Mouse (Mus musculus): Measurements from ENCODE around the gene Chst8. TPM values are rescaled to one million over a fixed set of nuclear protein-coding genes. Genes with fewer than 3 reads are reported as not detected.

Chst8 gene
- polyA plus RNA-seq, 1 experiment from 2014 or later = 9.7 TPM

DNA sequence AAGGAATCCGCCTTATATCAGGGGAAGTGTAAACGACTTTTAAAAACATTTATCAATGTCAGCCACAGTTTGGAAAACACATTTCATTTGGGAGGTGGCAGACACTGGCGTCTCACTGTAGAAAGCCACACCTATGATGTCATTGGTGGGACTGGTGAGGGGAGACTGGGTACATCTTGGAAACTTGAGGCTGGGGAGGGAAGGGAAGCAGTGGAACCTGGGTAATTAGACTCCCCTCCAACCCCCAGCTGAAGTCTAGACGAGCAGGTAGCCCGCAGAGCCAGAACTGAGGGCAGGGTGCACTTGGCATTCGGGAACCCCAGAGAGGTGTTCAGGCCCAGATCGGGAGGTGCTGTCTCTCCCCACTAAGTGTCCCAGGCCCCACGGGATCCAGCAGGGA lies 90.4 kb downstream of the Chst8 start:
- Histone ChIP-seq H3K9me3 (replicated peaks) (peaks cover 6% of the 10 kb centered on the region; the same call in 1 of the 2 replicates), H3K4me3 (no peak overlapping the region), H3K4me1 (peaks cover 35% of the 10 kb centered on the region), H3K36me3 (ENCODE audit: poor library complexity, severe bottlenecking) (no peaks in the 10 kb centered on the region), H3K27me3 (no peaks in the 10 kb centered on the region), H3K4me2 (no peak overlapping the region), H3K9ac (peak overlapping the region; percentile 27; the same call in 1 of the 2 replicates), H3K27ac (peak overlapping the region; percentile 31; the same call in 1 of the 2 replicates)
- no peak for ATAC-seq
- WGBS = 41% methylated on average over 8 of the region's 8 CpGs

DNA sequence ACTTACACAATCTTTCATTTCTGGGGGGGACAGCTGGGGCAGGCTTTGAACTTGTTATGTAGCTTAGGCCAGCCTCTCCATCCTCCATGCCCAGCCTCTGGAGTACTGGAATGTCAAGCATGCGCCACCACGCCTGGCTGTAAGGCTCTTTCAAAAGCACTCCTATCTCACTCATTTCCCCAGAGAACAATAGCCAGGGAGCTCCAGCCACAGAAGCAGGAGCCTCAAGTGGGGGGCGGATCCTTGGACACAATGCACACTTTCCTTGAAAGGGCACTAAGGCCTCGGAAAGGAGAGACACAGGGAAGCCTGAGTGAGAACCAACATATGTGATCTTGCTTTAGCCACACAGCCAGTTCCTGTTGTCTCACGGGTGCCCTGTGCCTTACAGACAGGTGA lies 90.9 kb downstream of the Chst8 start:
- no peak for ATAC-seq
- Histone ChIP-seq H3K27me3 (no peaks in the 10 kb centered on the region), H3K9me3 (replicated peaks) (0 out of 2 replicates have a peak, but pooled peaks cover under 1% of the 10 kb centered on the region), H3K4me1 (peaks cover 40% of the 10 kb centered on the region), H3K4me2 (no peak overlapping the region), H3K36me3 (ENCODE audit: poor library complexity, severe bottlenecking) (no peaks in the 10 kb centered on the region), H3K9ac (no peak overlapping the region), H3K27ac (peak overlapping the region; percentile 15; the same call in 1 of the 2 replicates), H3K4me3 (no peak overlapping the region)
- WGBS = 4% methylated on average over 5 of the region's 5 CpGs

DNA sequence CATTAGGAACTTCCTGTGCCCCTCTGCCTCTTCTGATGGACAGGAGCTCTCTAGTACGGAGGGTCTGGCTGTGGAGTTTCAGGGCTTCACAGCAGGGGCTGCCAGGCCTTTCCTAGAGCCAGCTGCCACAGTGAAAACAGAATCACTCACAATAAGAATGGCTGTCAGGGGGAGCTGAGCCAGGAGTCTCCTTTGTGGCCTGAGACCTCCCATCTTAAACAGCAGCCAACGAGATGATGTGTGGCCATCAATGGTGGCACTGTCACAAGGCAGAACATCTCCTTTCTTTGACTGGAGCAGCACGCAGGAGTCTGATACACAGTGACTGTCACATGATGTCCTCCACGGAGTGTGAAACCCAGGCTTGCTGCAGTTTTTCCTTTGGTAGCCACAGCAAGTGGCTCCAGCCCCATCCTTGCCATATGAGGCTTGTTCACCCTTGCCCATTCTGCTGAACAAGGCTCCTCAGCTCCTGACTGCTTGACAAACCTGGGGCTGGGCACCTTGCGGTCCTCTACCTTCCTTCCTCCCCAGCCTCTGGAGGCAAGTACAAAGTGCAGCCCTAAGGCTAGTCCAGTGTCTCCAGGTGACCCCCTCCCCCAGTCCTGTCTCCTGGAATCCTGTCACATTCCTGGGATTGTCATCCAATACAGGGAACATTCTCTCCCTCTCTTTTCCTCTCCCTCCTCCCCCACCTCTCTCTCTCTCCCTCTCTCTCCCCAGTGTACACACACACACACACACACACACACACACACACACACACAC lies 91.4 kb downstream of the Chst8 start:
- no peak overlapping the region for H3K4me2 ChIP-seq
- 0 out of 2 replicates have a peak overlapping the region, but pooled peaks have one; percentile 2 for H3K9ac ChIP-seq
- no peaks in the 10 kb centered on the region for H3K9me3 ChIP-seq (replicated peaks)
- H3K4me3 ChIP-seq = no peak overlapping the region
- H3K27me3 ChIP-seq = no peaks in the 10 kb centered on the region
- no peak for ATAC-seq
- peak overlapping the region; percentile 15 for H3K27ac ChIP-seq
- peaks cover 40% of the 10 kb centered on the region for H3K4me1 ChIP-seq
- WGBS = 34% methylated on average over 5 of the region's 5 CpGs
- H3K36me3 ChIP-seq (ENCODE audit: poor library complexity, severe bottlenecking) = no peaks in the 10 kb centered on the region

DNA sequence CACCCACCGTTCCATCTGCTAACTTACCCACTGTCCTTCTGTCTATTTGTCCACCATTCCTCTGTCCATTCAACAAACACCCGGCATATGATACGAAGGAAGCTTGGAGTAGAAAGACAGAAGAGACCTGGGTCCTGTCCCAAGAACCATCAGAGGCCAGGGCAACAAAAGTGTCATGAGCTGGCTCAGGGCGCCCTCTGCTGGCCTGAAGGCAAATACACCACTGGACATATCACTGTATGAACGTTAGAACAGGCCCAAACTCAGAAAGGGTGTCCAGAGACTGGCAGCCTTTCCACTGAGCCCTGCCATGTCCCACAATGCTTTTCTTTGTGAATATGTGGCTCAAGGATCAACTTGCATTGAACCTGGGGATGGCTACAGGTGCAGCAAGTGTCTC lies 92.9 kb downstream of the Chst8 start:
- no peak overlapping the region for H3K9ac ChIP-seq
- 40% methylated on average over 5 of the region's 5 CpGs for WGBS
- no peak overlapping the region for H3K4me3 ChIP-seq
- H3K4me2 ChIP-seq = no peak overlapping the region
- H3K9me3 ChIP-seq (replicated peaks) = no peaks in the 10 kb centered on the region
- 0 out of 2 replicates have a peak, but pooled peaks have one; percentile 14 for ATAC-seq
- H3K4me1 ChIP-seq = peaks cover 45% of the 10 kb centered on the region
- no peaks in the 10 kb centered on the region for H3K27me3 ChIP-seq
- H3K36me3 ChIP-seq (ENCODE audit: poor library complexity, severe bottlenecking) = no peaks in the 10 kb centered on the region
- no peak overlapping the region for H3K27ac ChIP-seq

DNA sequence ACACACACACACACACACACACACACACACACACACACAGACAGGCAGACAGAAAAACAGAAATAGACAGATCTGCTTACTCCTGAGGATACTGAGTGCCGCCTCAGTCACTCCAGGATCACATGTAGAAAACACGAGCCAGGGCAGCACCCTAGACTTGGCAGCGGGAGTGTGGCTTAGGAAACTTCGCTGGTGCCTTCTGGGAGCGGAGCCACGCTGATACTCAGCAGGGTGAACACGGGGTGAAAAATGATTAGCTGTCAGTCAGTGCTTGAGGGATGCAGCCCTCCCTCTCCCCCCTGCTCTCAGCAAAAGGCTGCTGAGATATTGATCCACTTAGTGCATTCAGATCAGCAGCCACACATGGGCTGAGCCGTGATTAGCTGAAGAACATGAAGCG lies 93.9 kb downstream of the Chst8 start:
- 62% methylated on average over 9 of the region's 9 CpGs for WGBS
- no peaks in the 10 kb centered on the region for H3K27me3 ChIP-seq
- H3K36me3 ChIP-seq (ENCODE audit: poor library complexity, severe bottlenecking) = no peaks in the 10 kb centered on the region
- no peak overlapping the region for H3K4me3 ChIP-seq
- no peak overlapping the region for H3K4me2 ChIP-seq
- ATAC-seq = 0 out of 2 replicates have a peak, but pooled peaks have one; percentile 13
- H3K9me3 ChIP-seq (replicated peaks) = no peaks in the 10 kb centered on the region
- no peak overlapping the region for H3K27ac ChIP-seq
- H3K4me1 ChIP-seq = peaks cover 46% of the 10 kb centered on the region
- no peak overlapping the region for H3K9ac ChIP-seq

DNA sequence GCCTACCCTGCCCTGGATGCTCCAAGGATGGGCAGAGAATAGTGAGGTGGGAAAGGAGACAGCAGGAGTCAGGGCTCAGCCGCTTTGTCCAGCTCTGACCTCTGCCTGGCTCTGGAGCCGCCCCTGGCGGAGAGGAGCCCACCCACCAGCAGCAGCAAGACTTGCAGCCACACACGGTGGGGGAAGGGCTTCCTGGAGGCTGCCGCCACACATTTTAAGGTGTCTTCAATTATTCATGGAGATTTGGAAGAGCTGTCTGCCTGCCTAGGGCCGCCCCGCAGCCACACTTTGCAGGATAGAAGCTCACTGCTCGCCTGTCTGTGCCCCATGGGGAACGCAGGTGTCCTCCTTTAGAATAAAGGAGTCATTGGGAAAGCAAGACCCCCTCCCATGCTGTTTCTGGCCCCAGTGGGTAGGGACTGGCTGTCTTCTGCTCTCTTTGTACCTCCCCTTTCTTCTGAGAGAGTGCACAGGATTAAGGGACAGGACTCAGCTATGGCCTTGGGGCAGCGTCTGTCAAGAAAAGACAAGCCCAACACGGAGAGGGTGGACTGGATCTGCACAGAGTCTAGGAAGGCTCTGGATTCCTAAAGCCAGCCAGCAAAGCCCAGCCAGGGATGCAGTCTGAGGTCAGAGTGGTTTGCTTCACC lies 95.2 kb downstream of the Chst8 start:
- Histone ChIP-seq H3K36me3 (ENCODE audit: poor library complexity, severe bottlenecking) (no peaks in the 10 kb centered on the region), H3K9me3 (replicated peaks) (no peaks in the 10 kb centered on the region), H3K27me3 (no peaks in the 10 kb centered on the region), H3K27ac (no peak overlapping the region), H3K4me2 (no peak overlapping the region), H3K4me1 (peaks cover 41% of the 10 kb centered on the region), H3K4me3 (no peak overlapping the region), H3K9ac (no peak overlapping the region)
- 3% methylated on average over 11 of the region's 11 CpGs for WGBS
- 0 out of 2 replicates have a peak, but pooled peaks have one; percentile 46 for ATAC-seq

DNA sequence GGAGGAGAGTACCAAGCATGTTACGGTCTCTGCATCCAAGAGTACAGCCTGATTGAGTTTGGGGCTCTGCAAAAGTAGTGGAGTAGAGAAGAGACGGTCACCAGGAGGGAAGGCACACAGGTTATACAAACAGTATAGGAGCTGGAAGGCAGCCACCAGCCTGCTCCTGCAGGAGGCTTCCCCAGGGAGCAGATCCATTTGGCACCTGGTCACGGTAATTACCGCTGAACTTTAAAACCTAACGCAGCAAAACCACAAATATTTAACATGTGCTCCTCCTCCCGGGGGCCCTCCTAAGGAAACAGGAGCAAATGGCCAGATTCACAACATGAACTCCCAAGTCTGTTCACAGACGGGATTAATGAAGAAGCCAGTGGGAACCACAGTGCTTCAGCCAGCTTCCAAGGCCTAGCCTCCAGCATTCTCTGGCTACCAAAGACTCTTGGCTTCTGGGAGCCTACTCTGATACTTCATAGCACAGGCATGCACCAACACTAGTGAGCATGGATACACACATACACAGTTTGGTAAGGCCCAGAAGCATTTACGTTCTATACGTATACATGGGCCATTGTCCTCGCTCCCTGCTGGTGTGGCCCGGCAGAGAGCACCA lies 97.6 kb downstream of the Chst8 start:
- H3K27ac ChIP-seq = no peak overlapping the region
- H3K4me2 ChIP-seq = no peak overlapping the region
- no peak overlapping the region for H3K9ac ChIP-seq
- H3K9me3 ChIP-seq (replicated peaks) = no peaks in the 10 kb centered on the region
- H3K4me3 ChIP-seq = no peak overlapping the region
- 69% methylated on average over 11 of the region's 11 CpGs for WGBS
- H3K36me3 ChIP-seq (ENCODE audit: poor library complexity, severe bottlenecking) = no peaks in the 10 kb centered on the region
- no peak for ATAC-seq
- peaks cover 24% of the 10 kb centered on the region for H3K4me1 ChIP-seq
- H3K27me3 ChIP-seq = no peaks in the 10 kb centered on the region

DNA sequence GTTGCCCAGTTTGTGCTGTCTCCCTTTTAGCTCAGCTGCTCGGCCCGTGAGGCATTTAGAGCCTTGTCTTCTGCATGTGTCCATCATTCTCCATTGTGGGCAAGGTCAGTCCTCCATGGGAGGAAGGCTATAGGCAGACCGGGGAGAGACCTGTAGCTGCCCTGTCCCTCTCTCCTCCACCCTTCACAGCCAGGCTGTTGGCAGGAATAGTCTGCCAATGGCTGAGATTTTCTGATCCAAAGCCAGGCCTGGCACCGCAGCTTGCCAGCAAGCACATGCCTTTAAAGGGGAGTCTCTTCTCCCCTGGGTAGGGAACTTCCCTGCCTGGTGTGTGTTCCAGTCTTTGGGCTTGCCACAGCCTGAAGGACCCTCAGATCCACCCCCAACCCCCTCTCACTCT lies 103.4 kb downstream of the Chst8 start:
- Histone ChIP-seq H3K27ac (no peak overlapping the region), H3K4me1 (peaks cover 9% of the 10 kb centered on the region; the same call in 1 of the 2 replicates), H3K9ac (no peak overlapping the region), H3K4me3 (no peak overlapping the region), H3K9me3 (replicated peaks) (no peaks in the 10 kb centered on the region), H3K27me3 (no peaks in the 10 kb centered on the region), H3K4me2 (no peak overlapping the region), H3K36me3 (ENCODE audit: poor library complexity, severe bottlenecking) (no peaks in the 10 kb centered on the region)
- WGBS = 70% methylated on average over 4 of the region's 4 CpGs
- no peak for ATAC-seq

DNA sequence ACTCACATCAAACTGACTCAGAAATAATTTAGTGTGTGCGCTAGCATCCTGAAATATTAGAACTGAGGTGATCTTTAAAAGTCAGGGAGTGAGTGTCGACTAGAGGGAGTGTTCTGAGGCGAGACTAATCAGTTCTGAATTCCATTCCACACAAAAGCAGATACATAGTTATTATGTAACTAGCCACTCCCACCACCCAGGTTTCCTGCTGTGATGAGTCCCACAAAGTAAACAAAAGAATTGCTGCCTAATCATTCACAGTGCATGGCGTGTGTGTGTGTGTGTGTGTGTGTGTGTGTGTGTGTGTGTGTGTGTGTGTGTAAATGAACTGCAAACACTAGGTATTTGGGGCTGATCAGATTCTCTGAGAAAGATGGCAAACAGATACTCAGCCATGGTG lies 108.1 kb downstream of the Chst8 start:
- H3K4me3 ChIP-seq = no peak overlapping the region
- H3K9ac ChIP-seq = no peak overlapping the region
- H3K9me3 ChIP-seq (replicated peaks) = no peaks in the 10 kb centered on the region
- H3K4me1 ChIP-seq = peaks cover 9% of the 10 kb centered on the region; the same call in 1 of the 2 replicates
- ATAC-seq = no peak
- 0 out of 2 replicates have a peak, but pooled peaks cover 4% of the 10 kb centered on the region for H3K27me3 ChIP-seq
- no peaks in the 10 kb centered on the region for H3K36me3 ChIP-seq (ENCODE audit: poor library complexity, severe bottlenecking)
- no peak overlapping the region for H3K4me2 ChIP-seq
- H3K27ac ChIP-seq = no peak overlapping the region
- 27% methylated on average over 4 of the region's 4 CpGs for WGBS

DNA sequence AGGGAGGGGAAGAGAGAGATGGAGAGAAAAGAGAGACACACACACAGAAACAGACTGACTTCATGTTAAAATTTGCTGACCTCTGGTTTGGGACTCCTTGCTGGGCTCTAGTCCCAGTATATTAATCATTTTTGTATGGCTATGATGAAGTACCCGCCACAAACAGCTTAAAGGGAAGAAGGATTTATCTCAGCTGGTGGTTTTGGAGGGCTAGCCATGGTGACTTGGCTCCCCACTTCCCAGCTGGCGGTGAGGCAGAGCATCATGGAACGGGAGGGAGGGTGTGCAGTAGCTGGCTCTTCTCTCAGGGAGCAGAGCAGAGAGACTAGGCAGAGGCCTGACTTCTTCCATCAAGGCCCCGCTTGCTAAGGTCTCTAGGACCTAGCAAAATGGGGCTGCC lies 109.1 kb downstream of the Chst8 start:
- no peak for ATAC-seq
- Histone ChIP-seq H3K4me1 (peaks cover 9% of the 10 kb centered on the region; the same call in 1 of the 2 replicates), H3K4me2 (no peak overlapping the region), H3K9ac (no peak overlapping the region), H3K36me3 (ENCODE audit: poor library complexity, severe bottlenecking) (no peaks in the 10 kb centered on the region), H3K9me3 (replicated peaks) (no peaks in the 10 kb centered on the region), H3K27me3 (0 out of 2 replicates have a peak, but pooled peaks cover 4% of the 10 kb centered on the region), H3K4me3 (no peak overlapping the region), H3K27ac (no peak overlapping the region)
- WGBS = 56% methylated on average over 4 of the region's 4 CpGs

DNA sequence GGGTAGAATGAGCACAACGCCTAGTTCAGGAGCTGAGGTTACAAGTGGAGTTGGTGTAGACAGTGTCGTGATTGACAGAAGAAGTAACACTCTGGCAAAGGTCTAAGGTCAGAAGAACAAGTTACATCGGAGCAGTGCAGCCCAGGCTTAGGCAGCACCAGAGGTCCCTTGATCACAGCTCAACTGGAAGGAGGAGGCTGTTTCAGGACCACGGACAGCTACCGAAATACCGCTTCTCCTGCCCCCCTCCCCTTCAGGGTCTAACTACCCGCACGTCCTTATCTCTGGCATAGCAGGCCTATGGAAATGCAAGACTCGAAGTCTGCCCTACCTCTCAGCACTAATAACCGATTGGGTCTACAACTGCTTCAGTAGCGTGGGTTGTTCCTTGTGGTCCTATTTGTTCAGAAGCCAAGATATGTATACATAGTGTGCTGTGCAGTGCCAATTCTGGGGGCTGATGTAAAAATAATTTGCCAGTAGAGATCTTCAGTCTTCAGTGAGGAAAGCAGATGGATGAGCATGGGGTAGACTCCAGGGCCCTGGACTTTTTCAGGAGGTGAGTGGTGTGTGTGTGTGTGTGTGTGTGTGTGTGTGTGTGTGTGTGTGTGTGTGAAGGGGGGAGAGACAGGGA lies 109.7 kb downstream of the Chst8 start:
- no peaks in the 10 kb centered on the region for H3K36me3 ChIP-seq (ENCODE audit: poor library complexity, severe bottlenecking)
- no peak for ATAC-seq
- peaks cover 9% of the 10 kb centered on the region; the same call in 1 of the 2 replicates for H3K4me1 ChIP-seq
- H3K4me3 ChIP-seq = no peak overlapping the region
- H3K27ac ChIP-seq = no peak overlapping the region
- H3K9ac ChIP-seq = no peak overlapping the region
- H3K4me2 ChIP-seq = no peak overlapping the region
- WGBS = 21% methylated on average over 11 of the region's 11 CpGs
- H3K27me3 ChIP-seq = 0 out of 2 replicates have a peak, but pooled peaks cover 4% of the 10 kb centered on the region
- no peaks in the 10 kb centered on the region for H3K9me3 ChIP-seq (replicated peaks)
